Mouse (Mus musculus): ENCODE results near the gene Itpr3.

The Itpr3 gene

DNA sequence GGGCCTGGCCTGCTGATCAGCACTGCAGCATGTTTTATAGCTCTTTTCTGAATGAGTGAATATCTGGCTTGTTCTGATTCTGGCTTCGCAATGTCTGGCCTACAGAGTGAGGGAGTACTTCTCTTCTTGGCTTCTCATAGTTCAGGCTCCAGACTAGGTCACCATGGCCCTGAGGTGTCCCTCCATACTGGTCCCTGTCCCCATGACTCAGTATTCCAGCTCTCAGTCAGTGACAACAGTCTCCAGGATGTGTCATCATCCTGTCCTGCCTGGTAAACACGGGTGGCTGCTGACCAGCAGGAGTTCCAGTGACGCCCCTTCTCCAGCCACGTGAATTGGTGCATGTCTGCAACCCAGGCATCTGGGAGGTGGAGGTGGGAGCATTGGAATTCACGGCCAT is 114.0 kb downstream of the Itpr3 start:
- DNase-seq (ENCODE audit: extremely low read depth, low read depth, low spot score): no peak

Measured in fat pad, adult 2 months (tissue).